Mouse (Mus musculus): ENCODE measurements around the gene Snapc2.

Snapc2 gene

GRCm38 (mm10) chr8:4263105-4263791, 10.4 kb downstream of the Snapc2 start:
- in situ Hi-C loops (cut with MboI, MseI) = loop anchor here (5.0 to 10.0 kb wide), 2 partner anchors 104 to 332 kb away; no protein-coding TSS in a partner anchor

DNA sequence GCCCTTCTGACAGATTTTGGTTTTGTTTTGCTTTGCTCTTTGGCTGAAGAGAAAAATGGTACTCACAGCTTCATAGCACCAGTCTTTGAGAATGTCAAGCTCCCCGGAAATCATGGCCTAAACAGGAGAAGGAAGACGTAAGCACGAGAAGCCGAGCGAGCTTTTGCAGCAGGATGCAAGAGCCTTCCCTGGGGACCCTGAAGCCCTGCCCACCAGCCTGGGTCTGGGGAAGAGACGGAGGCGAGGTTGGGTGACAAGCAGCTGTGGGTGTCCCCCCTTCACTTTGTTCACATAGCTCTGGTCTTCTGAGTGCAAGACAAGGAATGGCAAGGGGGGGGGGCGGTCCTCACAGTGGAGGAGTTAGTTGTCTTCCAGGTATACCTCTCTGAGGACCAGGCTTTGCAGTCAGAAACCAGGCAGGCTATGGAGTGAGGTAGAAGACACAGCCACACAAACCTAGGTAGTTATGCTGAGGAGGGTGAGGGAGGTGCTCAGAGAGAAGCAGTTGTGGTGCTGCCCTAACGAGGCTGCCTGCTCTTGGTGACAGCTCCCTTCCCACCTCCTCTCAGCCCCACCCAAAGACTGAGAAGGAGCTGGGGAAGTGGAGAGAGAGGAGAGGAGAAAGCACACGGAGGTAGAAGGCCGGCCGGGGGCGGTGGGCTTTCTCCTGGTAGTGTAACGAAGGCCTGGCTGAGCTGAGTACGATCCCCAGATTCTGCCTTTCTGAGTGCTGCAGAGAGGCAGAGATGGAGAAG, 12.5 kb downstream of the Snapc2 start:
- in situ Hi-C loops (cut with MboI, MseI) = loop anchor here in 1 of 2 experiments (10.0 kb wide), 1 partner anchor 329 kb away; no protein-coding TSS in a partner anchor

- in situ Hi-C loops (cut with MboI, MseI) = loop anchor here in 1 of 2 experiments (10.0 kb wide), 1 partner anchor 327 kb away; no protein-coding TSS in a partner anchor
Measured at GRCm38 (mm10) chr8:4267627-4268026, 14.7 kb downstream of the Snapc2 start.

GRCm38 (mm10) chr8:4269609-4270008, 16.7 kb downstream of the Snapc2 start:
- in situ Hi-C loops (cut with MboI, MseI) = loop anchor here in 1 of 2 experiments (10.0 kb wide), 1 partner anchor 325 kb away; no protein-coding TSS in a partner anchor

DNA sequence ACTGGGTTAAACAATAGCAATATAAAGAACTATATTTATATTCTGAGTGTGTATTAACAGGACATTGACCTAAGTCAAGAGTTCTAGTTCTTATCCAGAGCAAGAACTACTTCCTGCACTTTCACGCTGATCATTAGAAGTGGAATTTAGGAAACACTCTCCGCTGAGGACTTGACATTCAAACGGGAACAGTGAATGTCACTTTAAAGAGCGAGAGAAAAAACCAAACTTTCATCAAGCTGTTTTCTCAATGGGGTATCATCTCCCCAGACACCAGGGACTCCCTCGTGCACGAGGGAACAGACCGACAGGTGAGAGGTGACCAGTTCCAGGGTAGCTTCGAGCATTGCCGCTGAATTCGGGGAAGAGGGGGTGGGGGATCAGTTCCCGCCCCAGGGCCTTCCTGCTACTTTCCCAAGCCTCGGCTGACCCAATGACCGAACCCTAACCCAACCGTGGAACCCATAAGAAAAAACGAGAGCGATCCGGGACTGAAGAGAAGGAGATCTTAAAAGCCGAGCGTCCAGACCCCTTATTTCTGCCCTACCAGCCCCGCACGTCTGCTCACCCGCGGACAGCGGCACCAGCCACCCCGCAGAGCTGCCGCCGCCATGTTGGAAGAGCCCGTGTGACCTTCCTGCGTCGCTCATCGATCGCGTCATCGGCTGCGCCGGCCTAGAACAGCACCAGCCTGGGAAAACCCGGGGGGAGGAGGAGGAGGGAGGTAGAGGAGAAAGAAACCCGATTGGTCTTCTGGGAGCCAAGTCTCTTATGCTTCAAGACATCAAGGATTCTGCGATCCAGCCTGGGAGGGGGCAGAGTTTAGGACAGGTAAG, 22.6 kb downstream of the Snapc2 start, which contains the start of gene Timm44:
Timm44 (minus strand) TSS at position 639 of the 836 bp plus-strand sequence.
- in situ Hi-C loops (cut with MboI, MseI) = no loop called here

DNA sequence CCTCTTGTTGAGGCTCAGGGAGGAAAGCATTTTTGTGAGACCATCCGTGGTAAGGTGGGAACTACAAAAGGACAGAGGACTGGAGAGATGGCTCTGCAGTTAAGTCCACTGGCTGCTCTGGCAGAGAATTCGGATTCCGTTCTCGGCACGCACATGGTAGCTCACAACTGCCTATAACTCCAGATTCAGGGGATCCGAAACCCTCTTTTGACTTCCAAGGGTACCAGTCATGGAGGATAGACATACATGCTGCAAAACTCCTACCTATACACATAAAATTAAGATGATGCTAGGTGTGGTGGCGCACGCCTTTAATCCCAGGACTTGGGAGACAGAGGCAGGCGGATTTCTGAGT, 23.2 kb downstream of the Snapc2 start:
- in situ Hi-C loops (cut with MboI, MseI) = no loop called here

DNA sequence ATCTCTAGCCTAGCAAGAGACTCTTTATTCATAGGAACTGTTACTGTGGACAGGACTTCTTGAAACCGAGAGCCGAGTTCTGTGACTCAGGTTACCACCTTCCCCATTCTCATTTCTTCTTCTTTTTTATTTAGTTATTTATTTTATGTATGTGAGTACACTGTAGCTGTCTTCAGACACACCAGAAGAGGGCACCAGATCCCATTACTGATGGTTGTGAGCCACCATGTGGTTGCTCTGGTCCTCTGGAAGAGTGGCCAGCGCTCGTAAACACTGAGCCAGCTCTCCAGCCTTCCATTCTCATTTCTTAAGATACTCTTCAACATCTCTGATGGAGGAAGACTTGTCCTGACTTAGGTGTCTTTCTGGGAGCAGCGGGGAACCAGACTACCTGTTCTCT, 39.9 kb downstream of the Snapc2 start:
- in situ Hi-C loops (cut with MboI, MseI) = no loop called here

GRCm38 (mm10) chr8:4297822-4298221, 44.9 kb downstream of the Snapc2 start:
- in situ Hi-C loops (cut with MboI, MseI) = no loop called here

GRCm38 (mm10) chr8:4304124-4304547, 51.3 kb downstream of the Snapc2 start:
- in situ Hi-C loops (cut with MboI, MseI) = no loop called here

Data from T-helper 17 cell (primary cell).